Mouse (Mus musculus): Measurements from ENCODE around the gene Actr3b. TPM values are rescaled to one million over a fixed set of nuclear protein-coding genes. Genes with fewer than 3 reads are reported as not detected.
"Not testable (repeated sequence)": the region's sequence is repeated elsewhere in the genome, so short reads cannot be mapped to it uniquely, and the experiment has no call there.

The Actr3b gene
- 10 to 100 TPM; 35.2 to 40.9 TPM for total RNA-seq (2021)

DNA sequence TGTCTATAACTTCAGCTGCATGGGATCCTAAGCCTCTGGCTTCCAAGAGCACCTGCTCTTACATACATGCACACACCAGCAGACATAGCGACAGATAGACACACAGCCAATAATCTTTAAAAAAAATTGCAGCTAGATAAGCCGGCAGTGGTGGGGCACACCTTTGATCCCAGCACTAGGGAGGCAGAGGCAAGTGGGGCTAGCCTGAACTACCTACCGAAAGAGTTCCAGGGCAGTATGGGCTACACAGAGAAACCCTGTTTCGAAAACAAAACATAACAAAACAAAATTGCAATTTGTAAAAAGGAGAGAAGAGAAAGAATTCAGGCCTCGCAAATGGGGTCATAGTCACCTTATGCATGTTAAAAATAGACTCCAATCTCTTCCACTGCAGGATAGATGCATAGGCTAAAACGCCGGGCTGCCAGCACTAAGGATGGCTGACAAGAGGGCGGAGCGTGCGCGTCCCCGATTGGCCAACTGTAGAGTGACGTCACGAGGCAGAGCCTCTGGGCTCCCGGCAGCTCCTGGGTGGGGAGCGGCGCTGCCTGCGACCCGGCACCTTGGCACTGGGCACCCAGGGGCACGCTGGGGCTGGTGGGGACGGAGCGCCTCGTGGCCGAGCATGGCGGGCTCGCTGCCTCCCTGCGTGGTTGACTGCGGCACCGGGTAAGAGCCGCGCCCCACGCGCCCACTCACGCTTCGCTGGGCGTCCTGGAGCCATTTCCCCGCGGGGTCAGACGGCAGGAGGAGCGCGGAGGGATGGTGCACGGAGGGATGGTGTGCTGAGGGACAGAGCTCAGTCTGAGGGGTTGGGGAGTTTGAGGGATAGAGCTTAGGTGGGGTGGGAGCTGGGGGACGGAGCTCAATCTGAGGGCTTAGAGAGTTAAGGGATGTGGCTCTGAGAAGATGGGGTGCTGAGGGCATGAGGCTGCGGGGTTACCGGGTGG lies at the start of gene Actr3b:
Gene Actr3b, plus strand, starts transcription at position 538 of the 950 bp plus-strand sequence.
- intact Hi-C loops (cut with DNase I) = no loop called here
- DNase-seq (ENCODE audit: low spot score) = peak; percentile 72

DNA sequence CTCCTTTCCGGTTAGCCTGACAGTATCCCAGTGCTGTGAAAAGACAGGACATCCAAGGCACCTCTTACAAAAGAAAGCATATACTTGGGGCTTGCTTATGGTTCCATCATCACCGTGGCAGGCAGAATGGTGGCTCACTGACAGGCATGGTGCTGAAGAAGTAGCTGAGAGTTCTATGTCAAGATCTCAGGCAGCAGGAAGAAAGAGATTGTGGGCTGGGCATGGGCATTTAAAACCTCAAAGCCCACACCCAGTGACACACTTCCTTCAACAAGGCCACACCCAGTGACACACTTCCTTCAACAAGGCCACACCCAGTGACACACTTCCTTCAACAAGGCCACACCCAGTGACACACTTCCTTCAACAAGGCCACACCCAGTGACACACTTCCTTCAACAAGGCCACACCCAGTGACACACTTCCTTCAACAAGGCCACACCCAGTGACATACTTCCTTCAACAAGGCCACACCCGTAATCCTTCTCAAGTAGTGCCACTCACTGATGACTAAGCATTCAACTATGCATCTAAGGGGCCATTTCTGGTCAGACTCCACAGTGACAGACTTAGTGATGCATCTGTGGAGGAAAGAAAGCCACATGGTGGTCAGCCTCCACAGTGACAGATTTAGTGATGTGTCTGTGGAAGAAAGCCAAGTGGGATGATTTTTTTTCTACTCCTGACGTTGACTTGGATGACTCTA lies 46.6 kb upstream of the Actr3b start:
- intact Hi-C loops (cut with DNase I); DNase-seq (ENCODE audit: low spot score): not testable (repeated sequence)

DNA sequence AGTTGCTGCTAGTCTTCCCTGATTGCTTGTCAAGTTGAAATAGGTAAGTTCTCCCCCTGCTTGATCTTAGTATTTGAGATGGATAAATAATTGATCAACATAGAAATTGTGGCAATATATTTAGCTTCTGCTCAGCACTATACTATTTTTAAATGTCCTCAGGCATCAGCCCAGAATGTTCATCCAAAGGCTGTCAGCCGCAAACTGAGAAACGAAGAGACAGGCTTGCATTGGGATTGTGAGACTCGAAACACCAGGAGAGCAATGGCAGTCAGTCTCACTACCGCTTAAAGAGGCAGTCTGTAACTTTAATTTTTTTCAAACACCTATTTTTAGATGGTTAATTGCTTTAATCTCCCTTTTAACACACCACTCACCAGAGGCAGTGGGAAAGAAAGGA lies 40.4 kb upstream of the Actr3b start:
- intact Hi-C loops (cut with DNase I) = no loop called here
- no peak for DNase-seq (ENCODE audit: low spot score)

DNA sequence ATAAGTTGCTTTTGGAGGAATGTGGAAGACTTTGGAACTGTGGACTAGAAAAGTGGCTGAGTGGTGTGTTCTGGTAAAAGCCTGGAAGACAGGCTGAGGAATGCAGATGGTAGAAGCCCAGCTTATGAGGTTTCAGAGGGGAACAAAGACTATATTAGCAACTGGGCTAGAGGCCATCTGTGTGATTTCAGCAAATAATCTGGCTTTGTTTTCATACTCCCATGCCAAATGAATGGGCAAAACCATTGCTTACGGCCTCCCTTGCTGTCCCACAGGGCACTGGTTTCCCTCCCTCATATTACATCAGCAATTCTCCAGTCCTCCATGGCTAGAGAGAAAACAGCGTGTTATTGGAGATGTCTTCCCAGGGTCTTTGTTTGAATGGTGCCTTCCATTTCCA lies 36.8 kb upstream of the Actr3b start:
- no peak for DNase-seq (ENCODE audit: low spot score)
- intact Hi-C loops (cut with DNase I) = no loop called here

DNA sequence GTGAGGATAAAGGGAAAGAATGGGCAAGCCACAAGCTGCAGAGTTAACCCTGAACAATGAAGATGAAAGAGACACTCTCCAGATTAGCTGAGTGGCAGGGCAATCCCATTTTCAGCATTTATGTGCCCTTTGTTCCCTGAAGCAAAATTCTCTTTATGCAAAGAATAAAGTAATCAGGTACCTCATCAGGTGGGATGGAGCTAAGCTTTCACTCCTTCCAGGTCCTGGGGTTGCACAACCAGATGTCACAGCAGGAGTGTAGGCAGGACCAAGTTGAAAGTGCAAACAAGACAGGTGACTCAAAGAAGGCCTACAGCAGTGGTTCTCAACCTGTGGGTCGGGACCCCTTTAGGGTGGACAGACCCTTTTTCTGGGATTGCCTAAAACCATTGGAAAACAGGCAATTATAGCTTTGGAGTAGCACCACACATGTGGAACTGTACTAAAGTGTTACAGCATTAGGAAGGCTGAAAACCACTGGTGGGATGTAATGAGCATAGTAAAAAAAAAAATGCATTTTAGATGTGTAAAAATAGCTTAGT lies 35.6 kb upstream of the Actr3b start:
- no peak for DNase-seq (ENCODE audit: low spot score)
- intact Hi-C loops (cut with DNase I) = no loop called here

DNA sequence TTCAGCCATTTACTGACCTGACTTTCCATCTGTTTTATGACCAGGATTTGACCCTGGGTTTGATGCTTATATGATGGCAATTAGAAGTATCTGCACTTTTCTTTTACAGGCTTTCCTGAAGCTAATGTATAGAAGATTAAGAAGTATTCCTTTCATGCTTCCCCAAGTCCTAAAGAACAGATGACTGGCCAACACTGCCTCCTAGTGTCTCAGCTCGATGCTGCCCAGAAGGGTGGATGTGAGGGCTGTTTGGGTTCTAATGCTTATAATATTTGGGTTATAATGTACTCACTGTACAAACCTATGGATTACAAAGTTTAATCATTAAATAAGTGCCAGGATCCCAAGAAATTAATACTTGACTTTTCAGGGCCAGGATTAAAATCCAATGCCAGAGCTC lies 25.5 kb upstream of the Actr3b start:
- DNase-seq (ENCODE audit: low spot score) = no peak

DNA sequence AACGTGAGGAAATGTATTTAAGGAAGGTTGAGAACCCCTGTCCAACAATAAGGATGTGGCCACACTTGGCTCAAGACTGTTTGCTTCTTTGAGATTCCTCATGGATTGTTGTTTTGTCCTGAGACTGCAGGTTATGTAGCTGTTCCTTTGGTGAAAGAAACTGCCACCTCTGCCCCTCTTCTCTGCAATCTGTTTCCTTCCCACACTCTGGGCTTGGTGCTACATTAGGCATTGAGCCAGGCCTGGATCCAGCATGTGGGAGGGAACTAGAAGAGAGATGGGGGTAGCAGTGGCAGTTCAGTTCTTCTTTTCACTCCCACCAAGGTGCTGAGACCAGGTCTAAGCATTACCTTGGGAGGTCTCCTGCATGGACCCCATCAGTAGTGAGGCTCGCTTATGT lies 23.9 kb upstream of the Actr3b start:
- DNase-seq (ENCODE audit: low spot score) = no peak
- intact Hi-C loops (cut with DNase I) = no loop called here

More for the DNA sequence above, 25.5 kb upstream of the Actr3b start:
- intact Hi-C loops (cut with DNase I) = loop anchor here (1.0 kb wide), 1 partner anchor 314 kb away; no protein-coding TSS in a partner anchor

DNA sequence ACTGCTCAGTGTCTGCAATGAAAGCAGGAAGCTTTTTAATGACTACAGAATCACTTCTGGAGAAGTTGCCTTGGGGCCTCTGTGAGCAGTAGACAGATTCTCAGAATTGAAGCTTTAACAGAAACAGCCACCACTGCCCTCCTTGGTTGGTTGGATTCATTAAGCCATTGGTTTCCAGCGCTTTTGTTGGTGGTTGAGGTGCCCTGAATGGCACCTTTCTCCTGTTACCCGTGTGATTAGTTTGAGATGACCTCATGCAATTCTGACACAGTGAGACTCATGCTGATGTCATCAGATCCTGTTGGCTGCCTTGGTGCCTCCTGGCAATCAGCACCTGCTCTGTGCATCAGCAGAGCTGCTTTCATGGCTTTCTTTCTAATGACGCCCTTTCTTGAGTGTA lies 21.3 kb upstream of the Actr3b start:
- intact Hi-C loops (cut with DNase I) = no loop called here

DNA sequence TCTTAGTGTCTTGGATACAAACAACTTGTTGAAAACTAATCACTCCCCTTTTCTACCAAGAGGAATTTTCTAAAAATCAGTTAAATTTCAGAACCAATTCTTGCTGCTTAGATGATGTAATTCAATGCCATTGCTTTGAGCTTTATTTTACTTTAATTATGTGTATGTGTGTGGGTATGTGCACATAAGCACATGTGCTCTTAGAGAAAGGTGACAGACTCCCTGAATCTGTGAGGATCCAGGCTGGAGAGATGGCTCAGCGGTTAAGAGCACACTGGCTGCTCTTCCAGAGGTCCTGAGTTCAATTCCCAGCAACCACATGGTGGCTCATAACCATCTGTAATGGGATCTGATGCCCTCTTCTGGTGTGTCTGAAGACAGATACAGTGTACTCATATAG lies 20.9 kb upstream of the Actr3b start:
- DNase-seq (ENCODE audit: low spot score); intact Hi-C loops (cut with DNase I): not testable (repeated sequence)

More for the DNA sequence above, 21.3 kb upstream of the Actr3b start:
- no peak for DNase-seq (ENCODE audit: low spot score)

DNA sequence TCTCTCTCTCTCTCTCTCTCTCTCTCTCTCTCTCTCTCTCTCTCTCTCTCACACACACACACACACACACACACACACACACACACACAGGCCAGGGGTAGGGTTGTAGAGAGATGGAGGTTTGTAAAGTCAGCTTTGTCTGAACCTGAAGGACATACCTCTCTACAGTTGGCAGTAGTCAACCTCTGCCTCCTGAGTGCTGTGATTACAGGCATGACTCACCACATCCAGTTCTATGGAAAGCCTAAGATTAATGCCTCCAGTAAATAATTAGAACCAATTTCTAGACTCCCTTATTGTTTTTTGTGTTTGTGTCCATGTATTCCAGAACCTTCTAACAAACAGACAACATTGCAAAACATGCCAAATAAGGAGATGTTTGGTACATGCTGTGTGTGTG lies 11.9 kb upstream of the Actr3b start:
- no peak for DNase-seq (ENCODE audit: low spot score)
- intact Hi-C loops (cut with DNase I) = no loop called here

DNA sequence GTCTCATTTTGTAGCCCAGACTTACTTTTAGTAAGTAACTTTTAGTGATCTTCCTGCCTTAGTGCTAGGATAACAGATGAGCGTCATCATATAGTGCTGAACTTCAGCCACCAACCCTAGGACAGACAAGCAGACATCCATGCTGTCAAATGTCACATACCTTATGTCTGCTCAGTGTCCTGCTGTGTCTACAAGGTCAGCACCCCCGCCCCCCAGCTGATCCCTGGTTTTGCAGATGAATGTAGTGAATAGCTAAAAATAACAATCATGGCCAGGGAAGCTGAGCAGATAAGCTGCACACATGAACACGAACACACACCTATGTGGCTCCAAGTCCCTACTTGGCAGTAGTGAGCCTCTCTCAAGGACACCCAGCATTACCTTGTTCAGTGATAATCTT lies 11.2 kb upstream of the Actr3b start:
- intact Hi-C loops (cut with DNase I) = no loop called here
- no peak for DNase-seq (ENCODE audit: low spot score)

DNA sequence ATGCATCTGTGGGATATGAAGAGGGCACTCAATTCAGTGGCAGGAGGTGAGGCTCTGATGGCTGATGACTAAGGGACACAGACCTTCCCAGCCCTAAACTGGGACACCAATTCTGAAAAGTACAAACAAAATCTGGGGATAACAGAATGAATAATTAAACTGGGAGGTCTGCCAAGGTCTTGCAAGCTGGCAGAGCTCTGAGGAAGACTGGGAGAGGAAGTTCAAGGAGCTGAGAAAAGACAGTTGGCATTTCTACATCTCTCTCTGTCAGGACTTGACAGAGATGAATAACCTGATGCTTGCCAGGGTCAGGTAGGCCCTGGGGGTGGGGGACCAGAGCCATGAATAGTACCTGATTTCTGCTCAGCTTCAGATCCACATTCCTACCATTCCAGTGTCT lies 8.2 kb upstream of the Actr3b start:
- intact Hi-C loops (cut with DNase I) = no loop called here

DNA sequence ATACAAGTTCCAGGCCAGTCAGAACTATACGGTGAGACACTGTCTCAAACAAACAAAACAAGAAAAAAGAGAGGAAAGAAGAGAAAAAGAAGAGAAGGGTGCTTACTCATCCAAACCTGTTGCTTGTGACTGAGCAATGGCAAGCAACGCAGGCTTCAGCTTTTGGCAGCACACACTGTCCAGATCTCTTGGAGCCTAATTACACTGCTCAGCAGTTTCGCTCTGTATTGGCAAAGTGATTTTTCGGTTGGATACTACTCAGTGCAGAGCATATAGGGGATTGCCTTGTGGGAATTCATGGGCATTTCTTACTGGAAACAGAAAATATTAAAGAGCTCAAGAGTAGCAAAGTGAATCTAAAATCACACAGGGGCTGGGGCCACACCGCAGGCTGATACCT lies 6.9 kb upstream of the Actr3b start:
- DNase-seq (ENCODE audit: low spot score) = peak; percentile 24
- intact Hi-C loops (cut with DNase I) = no loop called here

More for the DNA sequence above, 8.2 kb upstream of the Actr3b start:
- no peak for DNase-seq (ENCODE audit: low spot score)

DNA sequence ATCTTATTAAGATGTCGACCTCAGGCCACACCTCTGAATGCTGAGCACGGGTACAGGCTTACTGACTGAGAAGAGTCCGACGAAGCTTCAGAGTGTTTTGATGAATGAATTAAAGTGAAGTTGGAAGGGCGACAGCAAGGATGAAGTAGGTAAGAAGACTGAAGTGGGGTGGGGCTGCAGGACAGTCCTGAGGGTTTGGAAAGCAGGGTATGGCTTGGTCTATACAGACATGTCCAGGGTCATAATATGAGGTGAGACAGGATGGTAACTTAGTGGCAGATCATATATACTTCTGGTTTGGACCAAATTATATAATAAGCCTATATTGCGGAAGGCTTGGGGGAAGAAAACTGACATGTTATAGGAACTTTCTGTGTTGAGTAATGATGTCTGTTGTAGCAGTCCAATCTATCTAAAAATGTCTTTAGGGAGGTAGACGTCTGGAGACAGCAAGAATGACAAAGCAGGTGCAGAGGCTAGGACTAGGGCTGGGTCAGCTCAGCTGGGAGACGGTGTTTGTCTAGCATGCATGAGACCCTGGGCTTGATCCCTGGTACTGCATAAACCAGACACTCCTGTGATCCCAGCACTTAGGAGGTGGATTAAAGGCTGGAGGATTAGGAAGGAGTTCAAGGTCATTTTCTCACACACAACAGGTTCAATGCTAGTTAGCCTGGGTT lies 6.1 kb upstream of the Actr3b start:
- DNase-seq (ENCODE audit: low spot score) = no peak
- intact Hi-C loops (cut with DNase I) = no loop called here

DNA sequence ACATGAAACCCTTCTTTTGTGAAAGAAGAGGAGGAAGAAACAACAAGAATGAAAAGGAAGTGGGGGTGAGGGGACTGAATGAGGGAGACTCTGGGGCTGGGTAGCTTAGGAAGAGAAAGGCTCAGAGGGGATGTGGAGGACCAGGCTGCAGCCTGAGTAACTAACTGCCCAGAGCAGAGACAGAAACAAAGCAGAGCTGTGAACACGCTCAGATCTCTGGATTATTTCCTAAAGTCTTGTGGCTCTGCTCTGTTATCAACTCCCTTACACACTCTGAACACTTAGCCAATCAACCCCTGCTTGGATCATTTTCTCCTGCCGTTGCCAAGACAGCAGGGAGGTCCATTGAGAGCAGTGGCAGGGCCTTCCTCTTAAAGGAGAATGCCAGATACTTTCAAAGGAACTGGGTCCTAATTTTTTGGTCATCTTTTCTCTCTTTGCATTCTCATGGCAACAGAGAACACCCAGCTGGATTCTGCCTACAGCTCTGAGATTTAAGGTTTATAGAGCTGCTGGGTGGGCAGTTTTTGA lies 5.5 kb upstream of the Actr3b start:
- peak; percentile 16 for DNase-seq (ENCODE audit: low spot score)
- intact Hi-C loops (cut with DNase I) = no loop called here

DNA sequence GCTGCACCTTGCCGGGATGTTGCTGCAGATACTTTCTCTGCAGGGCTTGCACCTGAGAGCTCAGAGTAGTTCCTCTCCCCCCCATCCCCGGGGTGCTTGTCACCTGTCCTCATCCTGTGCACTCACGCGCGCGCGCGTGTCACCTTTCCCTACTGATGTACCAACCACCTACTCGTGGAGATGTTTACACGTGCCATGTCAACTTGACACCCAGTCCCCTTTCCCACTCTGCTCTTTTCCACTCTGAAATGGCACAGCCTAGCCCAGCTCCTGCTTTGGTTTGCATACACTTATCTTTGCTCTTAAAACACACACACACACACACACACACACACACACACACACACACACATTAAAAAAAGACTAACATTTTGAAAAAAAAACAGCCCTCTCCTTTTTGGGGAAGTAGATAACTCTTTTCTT lies 624 bp downstream of the Actr3b start:
- no peak for DNase-seq (ENCODE audit: low spot score)
- intact Hi-C loops (cut with DNase I) = no loop called here

DNA sequence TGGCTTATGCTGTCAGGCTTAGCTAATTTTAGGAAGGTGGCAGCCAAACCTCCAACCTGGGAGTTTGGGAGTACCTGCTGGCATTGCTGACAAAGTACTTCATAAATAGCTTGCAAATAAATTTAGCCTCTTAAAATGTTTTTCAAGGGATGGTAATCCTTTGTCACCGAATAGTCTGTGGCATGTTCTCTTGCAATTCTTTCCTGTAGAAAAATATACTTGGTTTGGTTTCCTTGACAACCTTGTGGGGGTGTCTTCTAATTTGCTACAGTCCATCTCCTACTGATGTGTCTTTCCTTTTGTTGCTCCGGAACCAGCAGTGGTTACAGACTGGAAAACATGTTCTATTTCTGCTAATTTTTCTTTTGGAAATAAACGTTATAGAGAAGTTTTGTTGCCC lies 1.1 kb downstream of the Actr3b start:
- no peak for DNase-seq (ENCODE audit: low spot score)
- intact Hi-C loops (cut with DNase I) = no loop called here

DNA sequence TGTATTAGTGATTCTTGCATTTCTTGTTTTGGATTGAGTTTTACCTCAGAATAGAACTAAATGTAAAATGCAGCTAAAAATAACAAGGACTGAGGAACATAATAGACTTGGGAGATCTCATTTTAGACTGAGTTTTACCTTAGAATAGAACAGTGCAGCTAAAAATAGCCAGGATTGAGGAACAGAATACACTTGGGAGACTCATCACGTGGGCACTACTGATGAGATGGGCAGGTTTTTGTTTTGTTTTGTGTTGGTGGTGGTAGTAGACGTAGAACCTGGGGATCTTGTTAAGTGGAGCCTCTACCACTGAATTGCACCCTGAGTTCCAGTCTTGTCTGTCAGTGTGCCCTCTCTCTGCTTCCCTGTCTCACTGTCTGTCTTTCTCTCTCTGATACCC lies 2.1 kb downstream of the Actr3b start:
- intact Hi-C loops (cut with DNase I) = no loop called here
- no peak for DNase-seq (ENCODE audit: low spot score)

DNA sequence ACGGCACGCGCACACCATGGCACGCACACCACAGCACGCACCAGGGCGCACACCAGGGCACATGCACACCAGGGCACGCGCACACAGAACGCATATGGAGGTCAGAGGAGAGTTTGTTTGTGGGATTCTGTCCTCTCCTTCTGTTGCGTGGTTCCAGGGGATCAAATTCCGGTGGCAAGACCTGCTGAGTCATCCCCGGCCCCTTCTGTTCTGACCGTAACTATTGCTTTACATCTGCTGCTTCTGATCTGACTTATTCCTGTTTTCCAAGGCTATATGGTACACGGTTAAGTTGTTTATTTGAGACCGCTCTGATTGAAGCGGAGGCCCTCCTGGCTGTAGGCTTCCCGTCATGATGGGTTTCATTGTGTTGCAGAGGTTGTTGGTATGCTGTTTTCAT lies 9.2 kb downstream of the Actr3b start:
- DNase-seq (ENCODE audit: low spot score) = no peak
- intact Hi-C loops (cut with DNase I) = no loop called here

DNA sequence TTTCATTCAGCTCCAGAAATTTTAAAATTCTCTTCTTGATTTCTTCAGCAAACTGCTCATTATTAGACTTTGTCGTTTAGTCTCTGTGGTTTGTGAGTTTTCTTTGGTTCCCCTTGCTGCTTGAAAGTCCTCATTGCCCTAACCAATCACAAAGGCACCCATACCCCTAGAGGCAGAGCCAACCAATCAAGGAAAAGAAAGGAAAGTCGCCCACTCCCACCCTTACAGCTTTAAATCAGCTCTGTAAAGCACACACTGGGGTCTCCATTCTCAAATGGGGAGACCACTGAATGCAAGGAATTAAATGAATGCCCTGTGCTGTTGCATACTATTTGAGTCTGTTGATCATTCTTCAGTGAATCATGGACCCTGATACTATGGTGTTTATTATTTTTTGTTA lies 9.6 kb downstream of the Actr3b start:
- DNase-seq (ENCODE audit: low spot score) = no peak
- intact Hi-C loops (cut with DNase I) = no loop called here
